In genomic region chr10:61383715-61384047, GRCm38 (mm10) we compare ENCODE assay signal across 9 mouse cellular contexts. TPM values are rescaled to one million over a fixed set of nuclear protein-coding genes. Genes with fewer than 3 reads are reported as not detected.
DNase-seq lines count a peak whose midpoint lies in the region; ATAC-seq lines count a peak whose summit lies in the region.
"Had no signal": no experiment of that assay in that cellular context is flagged by ENCODE, and none has a peak within 500 bp of the region (broad histone marks: within the 10 kb centered on the region; RNA-seq: fewer than 3 reads in every experiment).

No protein-coding gene starts in this region.

- peaks cover 71% of the 10 kb centered on the region for H3K4me1 ChIP-seq in heart, embryonic 15.5 days (replicated peaks)
- H3K4me1 ChIP-seq in hindbrain, embryonic 13.5 days (replicated peaks) = peaks cover 53% of the 10 kb centered on the region
- H3K4me1 ChIP-seq in midbrain, embryonic 11.5 days (ENCODE audit: control insufficient read depth, insufficient read depth, low read length) = peaks cover 22% of the 10 kb centered on the region

- peak overlapping the region; percentile 92 for H3K27ac ChIP-seq in heart, embryonic 15.5 days
- H3K27ac ChIP-seq in hindbrain, embryonic 13.5 days = peak overlapping the region; percentile 74
- H3K27ac ChIP-seq in midbrain, embryonic 11.5 days (ENCODE audit: low read depth, low read length) = no peak overlapping the region

- WGBS in heart, embryonic 15.5 days = 5% methylated on average over 11 of the region's 11 CpGs
- WGBS in hindbrain, embryonic 13.5 days = 5% methylated on average over 11 of the region's 11 CpGs
- WGBS in midbrain, embryonic 11.5 days = 1% methylated on average over 11 of the region's 11 CpGs

- peak overlapping the region; percentile 82 for H3K9ac ChIP-seq in heart, embryonic 15.5 days
- peak overlapping the region; percentile 80 for H3K9ac ChIP-seq in hindbrain, embryonic 13.5 days
- H3K9ac ChIP-seq in midbrain, embryonic 11.5 days (ENCODE audit: low read length) = peak overlapping the region; percentile 72

- H3K9me3 ChIP-seq in heart, embryonic 15.5 days (replicated peaks) = no peaks in the 10 kb centered on the region
- no peaks in the 10 kb centered on the region for H3K9me3 ChIP-seq in hindbrain, embryonic 13.5 days
- no peaks in the 10 kb centered on the region for H3K9me3 ChIP-seq in midbrain, embryonic 11.5 days (ENCODE audit: control insufficient read depth, low read length)

- no peak for ATAC-seq in heart, embryonic 15.5 days (replicated peaks; ENCODE audit: insufficient number of reproducible peaks, insufficient read depth, low FRiP score, low read depth)
- no peak; the same call in 1 of the 2 replicates for ATAC-seq in hindbrain, embryonic 13.5 days (ENCODE audit: low FRiP score)
- ATAC-seq in midbrain, embryonic 11.5 days (ENCODE audit: low FRiP score) = peak; percentile 23; the same call in 1 of the 2 replicates
- ATAC-seq in CD4-positive, CD25-positive, alpha-beta regulatory T cell, adult 4 months = no peak
- no peak for ATAC-seq in megakaryocyte-erythroid progenitor cell, adult 5-6 weeks (replicated peaks; ENCODE audit: low FRiP score, low TSS enrichment, poor library complexity, severe bottlenecking)

- DNase-seq in heart, postnatal 14 days = no peak
- DNase-seq in MEL-GATA-1-ER (ENCODE audit: extremely low read depth, low read depth) = peak; percentile 50
- DNase-seq in midbrain, embryonic 11.5 days (ENCODE audit: low spot score, missing footprints) = no peak
- no peak for DNase-seq in cerebellum, adult 18-20 months

- peak overlapping the region; percentile 73 for H3K4me3 ChIP-seq in heart, embryonic 15.5 days
- peak overlapping the region; percentile 68 for H3K4me3 ChIP-seq in hindbrain, embryonic 13.5 days
- peak overlapping the region; percentile 53 for H3K4me3 ChIP-seq in midbrain, embryonic 11.5 days (ENCODE audit: low read depth, low read length)

- H3K27me3 ChIP-seq in heart, embryonic 15.5 days = no peaks in the 10 kb centered on the region
- H3K27me3 ChIP-seq in hindbrain, embryonic 13.5 days = peaks cover 35% of the 10 kb centered on the region
- H3K27me3 ChIP-seq in midbrain, embryonic 11.5 days (ENCODE audit: control insufficient read depth, insufficient read depth, low read length) = peaks cover 5% of the 10 kb centered on the region; the same call in 1 of the 2 replicates

- no peaks in the 10 kb centered on the region for H3K36me3 ChIP-seq in heart, embryonic 15.5 days
- no peaks in the 10 kb centered on the region for H3K36me3 ChIP-seq in hindbrain, embryonic 13.5 days
- H3K36me3 ChIP-seq in midbrain, embryonic 11.5 days (ENCODE audit: control insufficient read depth, insufficient read depth, low read length) = no peaks in the 10 kb centered on the region

- H3K4me2 ChIP-seq in heart, embryonic 15.5 days = peak overlapping the region; percentile 91
- peak overlapping the region; percentile 87 for H3K4me2 ChIP-seq in hindbrain, embryonic 13.5 days
- H3K4me2 ChIP-seq in midbrain, embryonic 11.5 days = peak overlapping the region; percentile 90

- intact Hi-C loops in heart, postnatal 14 days (cut with DNase I) = loop anchor here (5.0 kb wide), 1 partner anchor 41 kb away; no protein-coding TSS in a partner anchor

RNA-seq across cellular contexts. Expression of gene Pald1, which starts 0.4 kb away (rescaled TPM):
- polyA plus RNA-seq in heart, embryonic 15.5 days (2015; fragmentation: Nextera tagmentation; extraction: Ambion mirVana) = 21.8 and 25.9 TPM in 2 replicates
- 10 to 100 TPM; 32.0 to 36.8 TPM for total RNA-seq in heart, postnatal 14 days (2021)
- 29.4 and 30.8 TPM in 2 replicates for polyA plus RNA-seq in hindbrain, embryonic 13.5 days (2015; fragmentation: Nextera tagmentation; extraction: Ambion mirVana)
- polyA plus RNA-seq in midbrain, embryonic 11.5 days (2014; fragmentation: Nextera tagmentation; extraction: Ambion mirVana) = 15.3 and 17.3 TPM in 2 replicates
- not detected for polyA plus RNA-seq in CD4-positive, CD25-positive, alpha-beta regulatory T cell, adult 4 months (2017; shearing (Covaris generic))
- total RNA-seq in megakaryocyte-erythroid progenitor cell, adult 5-6 weeks (2014; fragmentation: Nextera tagmentation) = not detected in 2 replicates
- total RNA-seq in megakaryocyte-erythroid progenitor cell, adult 5-6 weeks (2017) = not detected in 2 replicates
- total RNA-seq: neutrophil, adult 5-6 weeks had no signal

RNA-seq across cellular contexts. Expression of gene Nodal, which starts 34.1 kb away (rescaled TPM):
- polyA plus RNA-seq in heart, embryonic 15.5 days (2015; fragmentation: Nextera tagmentation; extraction: Ambion mirVana) = 0.09 TPM in 2 replicates
- total RNA-seq in heart, postnatal 14 days (2021) = under 1 TPM in 1 of 2 experiments, not detected in 1; 0.10 TPM
- polyA plus RNA-seq in hindbrain, embryonic 13.5 days (2015; fragmentation: Nextera tagmentation; extraction: Ambion mirVana) = 0.09 TPM in 1 of 2 replicates, not detected in the other
- 0.10 TPM in 1 of 2 replicates, not detected in the other for polyA plus RNA-seq in midbrain, embryonic 11.5 days (2014; fragmentation: Nextera tagmentation; extraction: Ambion mirVana)
- polyA plus RNA-seq in CD4-positive, CD25-positive, alpha-beta regulatory T cell, adult 4 months (2017; shearing (Covaris generic)) = not detected
- total RNA-seq in megakaryocyte-erythroid progenitor cell, adult 5-6 weeks (2014; fragmentation: Nextera tagmentation) = not detected in 2 replicates
- total RNA-seq in megakaryocyte-erythroid progenitor cell, adult 5-6 weeks (2017) = not detected in 2 replicates
- total RNA-seq: neutrophil, adult 5-6 weeks had no signal

Comparison
In these comparisons a context has a peak if more than half of its experiments do, and no peak if none do; other contexts are left out.
1. RNA of gene Pald1, which starts 0.4 kb away (polyA plus RNA-seq): 29.4 to 30.8 TPM in hindbrain, embryonic 13.5 days, 21.8 to 25.9 TPM in heart, embryonic 15.5 days and 15.3 to 17.3 TPM in midbrain, embryonic 11.5 days; not detected in CD4-positive, CD25-positive, alpha-beta regulatory T cell, adult 4 months; every median in the first group is over 10 times any median in the second.
2. Peak in every context shown above with its lines, with median percentiles within 50 percentile points of each other: H3K4me2 ChIP-seq, H3K4me3 ChIP-seq and H3K9ac ChIP-seq.